Mouse (Mus musculus) CH12.LX (cell line): ENCODE data around the gene Cachd1. TPM values are rescaled to one million over a fixed set of nuclear protein-coding genes. Genes with fewer than 3 reads are reported as not detected.

Experiments used
- DNase-seq: peaks from one replicate; pipeline ENCODE4 v3.0.0-alpha.2; 2013; ENCODE audit errors: extremely low read depth
- H3K27ac ChIP-seq: 2 replicates; pipeline ENCODE4 v1.5.1; 2012; ENCODE audit warnings: low read depth, mild to moderate bottlenecking, control low read depth, moderate library complexity; ENCODE audit not compliant: insufficient read depth
- H3K27me3 ChIP-seq: replicated peaks from 2 replicates; pipeline ENCODE3; 2012; ENCODE audit warnings: inconsistent platforms
- H3K36me3 ChIP-seq, 2 experiments: replicated peaks in 1 of 2; 2 replicates each; pipeline versions ENCODE3 to v1.6.1; 2012; ENCODE audit warnings: inconsistent platforms in 1 of 2, low read length in 1 of 2, mild to moderate bottlenecking in 1 of 2, mixed read lengths in 1 of 2, moderate library complexity in 1 of 2; ENCODE audit not compliant: control insufficient read depth in 1 of 2, insufficient read depth in 1 of 2
- H3K4me1 ChIP-seq, 2 experiments: 2 replicates each; pipeline ENCODE4 v1.6.1; 2012; ENCODE audit warnings: inconsistent platforms in 1 of 2, moderate library complexity in 1 of 2; ENCODE audit not compliant: insufficient read depth in 2 of 2, control insufficient read depth in 1 of 2
- H3K4me2 ChIP-seq: 2 replicates; pipeline ENCODE4 v1.6.1; 2012; ENCODE audit warnings: low read depth, mild to moderate bottlenecking, control low read depth; ENCODE audit not compliant: poor library complexity, insufficient read depth, severe bottlenecking
- H3K4me3 ChIP-seq, 3 experiments: fragments of 150-350 bp in 1 of 3; sonication (generic) in 1 of 3; replicated peaks in 1 of 3; 2 replicates each; pipeline versions ENCODE3 to v1.5.1; 2011 to 2012; ENCODE audit warnings: low read depth in 2 of 3, low read length in 2 of 3, mild to moderate bottlenecking in 2 of 3, moderate library complexity in 2 of 3, control low read depth in 1 of 3, improper control_type of control experiment in 1 of 3, inconsistent platforms in 1 of 3, mixed read lengths in 1 of 3; ENCODE audit not compliant: poor library complexity in 1 of 3
- H3K79me2 ChIP-seq: replicated peaks from 2 replicates; pipeline ENCODE4 v1.6.1; 2012; ENCODE audit warnings: mild to moderate bottlenecking, moderate library complexity; ENCODE audit not compliant: control insufficient read depth, poor library complexity, insufficient read depth, severe bottlenecking; ENCODE audit errors: extremely low read depth
- H3K9ac ChIP-seq: 2 replicates; pipeline ENCODE4 v1.6.1; 2012; ENCODE audit warnings: low read depth, mild to moderate bottlenecking, control low read depth, moderate library complexity; ENCODE audit not compliant: insufficient read depth
- H3K9me3 ChIP-seq: replicated peaks from 2 replicates; pipeline ENCODE3; 2012; ENCODE audit warnings: low read length, inconsistent platforms, mixed read lengths
- CTCF ChIP-seq, 2 experiments: IDR thresholded peaks in 1 of 2; conservative IDR thresholded peaks in 1 of 2; 2 replicates each; pipeline ENCODE4 v1.5.1; 2011 to 2012; ENCODE audit warnings: low read depth in 2 of 2, low read length in 2 of 2, improper control_type of control experiment in 1 of 2, inconsistent platforms in 1 of 2, mild to moderate bottlenecking in 1 of 2, moderate library complexity in 1 of 2
- EP300 ChIP-seq: IDR thresholded peaks from 2 replicates; pipeline ENCODE4 v1.6.1; 2011; ENCODE audit warnings: low read length, improper control_type of control experiment
- ETS1 ChIP-seq: conservative IDR thresholded peaks from 2 replicates; pipeline ENCODE4 v1.6.1; 2012; ENCODE audit warnings: low read depth, mild to moderate bottlenecking, inconsistent platforms, low read length, improper control_type of control experiment, moderate library complexity
- JUN ChIP-seq: IDR thresholded peaks from 2 replicates; pipeline ENCODE4 v1.6.1; 2011; ENCODE audit warnings: low read depth, mild to moderate bottlenecking, low read length, improper control_type of control experiment, moderate library complexity; ENCODE audit not compliant: insufficient read depth
- MAFK ChIP-seq: IDR thresholded peaks from 2 replicates; pipeline ENCODE4 v1.6.1; 2011; ENCODE audit warnings: low read length, improper control_type of control experiment; ENCODE audit not compliant: insufficient replicate concordance
- MYC ChIP-seq: IDR thresholded peaks from 2 replicates; pipeline ENCODE4 v1.6.1; 2011; ENCODE audit warnings: low read depth, mild to moderate bottlenecking, improper control_type of control experiment, low read length
- NRF1 ChIP-seq: IDR thresholded peaks from 2 replicates; pipeline ENCODE4 v1.6.1; 2014; ENCODE audit warnings: low read depth, mild to moderate bottlenecking, inconsistent platforms, low read length, improper control_type of control experiment, moderate library complexity
- RAD21 ChIP-seq: IDR thresholded peaks from 2 replicates; pipeline ENCODE4 v1.6.1; 2011; ENCODE audit warnings: low read depth, mild to moderate bottlenecking, low read length, improper control_type of control experiment, moderate library complexity
- TBP ChIP-seq: conservative IDR thresholded peaks from 2 replicates; pipeline ENCODE4 v1.6.1; 2011; ENCODE audit warnings: low read depth, low read length, improper control_type of control experiment
- ZNF384 ChIP-seq: IDR thresholded peaks from 2 replicates; pipeline ENCODE4 v1.6.1; 2012; ENCODE audit warnings: low read depth, low read length, improper control_type of control experiment, inconsistent platforms
- dilution Hi-C: fragments of 300-500 bp; cut with MboI; formaldehyde crosslinking; loops from 2 replicates; pipeline ENCODE4 v1.14.3; 2020; ENCODE audit warnings: low sequenced_read_pairs; ENCODE audit not compliant: extremely low pct_unique_long_range_greater_than_20kb, extremely low pct_ligation_motif_present
- in situ Hi-C: fragments of 300-500 bp; cut with MboI; formaldehyde crosslinking; loops from 3 replicates; pipeline ENCODE4 v1.14.3; 2019; ENCODE audit warnings: low sequenced_read_pairs, low pct_ligation_motif_present, low pct_unique_long_range_greater_than_20kb, mixed read lengths
- polyA plus RNA-seq: library from polyadenylated mRNA; unstranded; fragments of >175 nt; gene quantifications from 2 replicates; pipeline ENCODE4 v1.2.1, GENCODE M21; 2012; ENCODE audit warnings: low read depth; ENCODE audit not compliant: insufficient read length
- total RNA-seq, 2 experiments: library from RNA; depleted of rRNA; stranded (reverse); fragments of 300-350 nt in 1 of 2; fragments of >200 nt in 1 of 2; gene quantifications; 2 replicates each; pipeline ENCODE4 v1.2.3; 2012 to 2014

Gene Cachd1
- total and polyA plus RNA-seq, 3 experiments, result 0.13 to 0.24 (median 0.20) TPM

- TF ChIP-seq CTCF (conservative IDR thresholded peaks at IDR 0.05 in 1 of 2, IDR thresholded peaks at IDR 0.05 in 1 of 2; ENCODE audit: low read depth in 2 of 2, low read length in 2 of 2) (no peak), ZNF384 (no peak), TBP (no peak), MYC (no peak), JUN (no peak), MAFK (no peak), ETS1 (no peak), RAD21 (no peak)
- H3K27ac ChIP-seq, result no peak overlapping the region
- DNase-seq, result no peak
- dilution Hi-C loops (no loop called here), in situ Hi-C loops (no loop called here)
- H3K4me2 ChIP-seq, result no peak overlapping the region
- H3K4me1 ChIP-seq, result no peaks in the 10 kb centered on the region
- H3K36me3 ChIP-seq, result no peaks in the 10 kb centered on the region
- H3K9me3 ChIP-seq, result no peaks in the 10 kb centered on the region
- no peak overlapping the region for H3K4me3 ChIP-seq
- H3K27me3 ChIP-seq, result no peaks in the 10 kb centered on the region
- H3K9ac ChIP-seq, result no peak overlapping the region
- H3K79me2 ChIP-seq, result no peaks in the 10 kb centered on the region
Observed at GRCm38 (mm10) chr4:101009092-101009491, 232.6 kb downstream of the Cachd1 start.

GRCm38 (mm10) chr4:101017806-101018205, 241.3 kb downstream of the Cachd1 start:
- no peaks in the 10 kb centered on the region for H3K27me3 ChIP-seq
- H3K4me2 ChIP-seq, result no peak overlapping the region
- in situ Hi-C loops (no loop called here), dilution Hi-C loops (no loop called here)
- no peak overlapping the region for H3K4me3 ChIP-seq
- no peaks in the 10 kb centered on the region for H3K36me3 ChIP-seq
- peaks cover 5% of the 10 kb centered on the region for H3K9me3 ChIP-seq
- TF ChIP-seq MAFK (peak; percentile 85), EP300 (no peak)
- no peak overlapping the region for H3K27ac ChIP-seq
- no peak overlapping the region for H3K9ac ChIP-seq
- H3K4me1 ChIP-seq, result no peaks in the 10 kb centered on the region
- no peak for DNase-seq
- H3K79me2 ChIP-seq, result no peaks in the 10 kb centered on the region

GRCm38 (mm10) chr4:101020596-101020995, 244.1 kb downstream of the Cachd1 start, which contains the start of gene Gm10577:
Gene Gm10577, minus strand, starts transcription at chr4:101020696.
- DNase-seq, result no peak
- no peak within 1 kb of the TSS for H3K4me2 ChIP-seq
- no peak within 1 kb of the TSS for H3K4me3 ChIP-seq
- H3K4me1 ChIP-seq, result no peaks in the 10 kb centered on the region
- H3K9ac ChIP-seq, result no peak within 1 kb of the TSS
- dilution Hi-C loops (no loop called here), in situ Hi-C loops (no loop called here)
- no peak for TF ChIP-seq NRF1
- H3K27ac ChIP-seq, result no peak within 1 kb of the TSS
- H3K79me2 ChIP-seq, result no peaks in the 10 kb centered on the region
- peaks cover 8% of the 10 kb centered on the region for H3K9me3 ChIP-seq
- H3K27me3 ChIP-seq, result no peaks in the 10 kb centered on the region
- H3K36me3 ChIP-seq, result no peaks in the 10 kb centered on the region
